Mouse (Mus musculus) MEL-GATA-1-ER (cell line): ENCODE measurements at regions not wholly inside any gene's neighbourhood (a gene's known extent, or its start where the extent isn't known, plus 50 kb on each side); places are given as distances from the start of the nearest gene placed in this dataset.

Experiments used
- DNase-seq: peaks from one replicate; pipeline ENCODE4 v3.0.0-alpha.2; 2012; ENCODE audit warnings: low read depth; ENCODE audit errors: extremely low read depth

DNA sequence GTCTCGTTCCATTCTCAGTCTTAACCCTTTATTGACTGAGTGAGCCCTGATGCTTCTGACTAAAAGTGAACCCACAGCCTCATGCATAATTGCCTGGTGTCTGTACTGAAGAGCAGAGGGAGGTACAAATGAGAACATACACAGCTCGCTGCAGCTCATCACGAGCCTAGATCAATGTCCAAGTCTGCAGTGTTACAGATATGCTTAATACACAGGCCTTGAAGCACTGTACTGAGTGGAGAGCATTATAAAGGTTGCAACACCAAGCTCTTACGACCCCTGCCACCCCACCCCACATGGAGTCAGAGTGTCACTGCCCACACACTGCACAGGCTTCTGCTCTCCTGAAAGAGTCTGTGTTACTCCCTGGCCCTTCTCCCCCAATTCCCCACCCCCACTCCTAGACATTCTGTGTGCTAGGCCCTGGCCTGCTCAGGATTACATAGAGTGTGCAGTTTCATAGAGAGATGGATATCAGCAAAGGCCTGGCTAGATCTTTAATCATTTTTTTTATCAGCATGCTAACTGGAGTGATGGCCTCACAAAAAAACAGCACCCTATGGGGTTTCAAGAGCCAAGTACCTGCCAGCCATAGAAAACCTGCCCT, 108.5 kb upstream of the Gm12830 start:
- no peak for DNase-seq

- DNase-seq, result no peak
Observed at GRCm38 (mm10) chr4:114716703-114717102, 104.8 kb upstream of the Gm12830 start.

- no peak for DNase-seq
Observed at GRCm38 (mm10) chr4:114720696-114721095, 100.8 kb upstream of the Gm12830 start.

GRCm38 (mm10) chr4:114721386-114721785, 100.1 kb upstream of the Gm12830 start:
- no peak for DNase-seq

GRCm38 (mm10) chr4:114728235-114729000, 93.1 kb upstream of the Gm12830 start:
- DNase-seq, result no peak

DNA sequence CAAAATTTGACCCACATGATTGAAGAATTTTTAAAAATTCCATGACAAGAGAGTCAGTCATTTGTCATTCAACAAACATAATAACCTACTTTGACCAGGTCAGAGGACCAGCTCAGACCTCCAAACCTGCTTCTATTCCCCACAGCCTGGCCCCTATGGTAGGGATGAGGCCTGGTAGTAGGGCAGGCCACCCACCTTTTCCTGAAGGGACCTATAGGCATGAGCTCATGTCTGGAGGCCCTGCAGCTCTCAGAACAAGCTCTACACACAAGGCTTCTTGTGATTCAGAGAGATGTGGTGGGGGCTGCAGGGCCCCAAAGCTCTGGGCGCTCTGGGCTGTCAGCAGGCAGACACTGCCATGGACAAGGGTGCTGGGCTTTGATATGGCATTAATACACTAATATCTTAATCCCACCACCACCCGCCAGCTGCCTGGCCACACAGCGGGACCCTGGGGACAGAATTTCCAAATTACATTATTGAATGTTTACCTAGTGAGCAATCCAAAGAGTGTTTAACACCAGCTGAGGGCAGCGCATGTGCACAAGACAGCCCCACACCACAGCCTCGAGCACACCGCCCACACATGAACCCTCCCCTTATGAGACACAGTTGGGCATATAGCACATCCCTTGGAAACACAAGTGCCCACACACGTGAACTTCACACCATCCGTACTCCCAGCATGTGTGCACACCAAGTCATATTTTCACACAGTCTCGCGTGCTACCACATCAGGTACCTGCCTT, 88.1 kb upstream of the Gm12830 start:
- DNase-seq, result no peak

DNA sequence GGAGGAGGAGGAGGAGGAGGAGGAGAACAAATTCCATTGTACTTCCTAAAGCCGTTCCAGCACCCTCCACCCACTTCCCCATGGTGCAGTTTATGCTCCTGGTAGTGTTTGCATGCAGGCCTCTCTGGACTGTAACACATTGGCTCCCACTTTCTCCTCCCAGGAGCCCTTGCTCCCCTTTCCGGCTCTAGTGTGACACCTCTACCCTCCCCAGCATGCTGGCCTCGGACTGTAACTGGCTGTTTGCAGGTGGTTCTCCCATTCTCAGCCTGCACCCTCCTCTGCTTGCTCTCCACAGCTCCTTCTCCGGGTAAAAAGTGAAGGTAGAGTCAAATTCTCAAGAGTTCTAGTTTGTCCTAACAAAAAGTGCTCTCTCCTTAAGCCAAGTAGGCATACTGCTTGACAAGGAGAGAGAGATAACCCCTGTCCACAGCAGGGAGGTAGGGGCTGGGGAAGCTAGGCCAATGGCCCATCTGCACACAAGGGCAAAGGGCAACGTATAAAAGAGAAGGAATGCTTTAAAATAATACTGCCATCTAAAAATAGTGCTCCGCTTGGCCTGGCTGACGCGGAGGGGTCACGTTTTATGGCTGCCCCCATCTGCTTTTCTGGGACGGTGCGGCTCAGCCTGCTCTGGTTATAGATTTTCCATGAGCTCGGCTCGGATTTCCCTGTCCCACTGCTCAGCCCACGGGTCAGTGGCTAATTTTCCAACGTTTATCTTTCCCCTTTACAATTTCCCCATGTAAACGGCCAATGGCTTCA, 82.4 kb upstream of the Gm12830 start:
- no peak for DNase-seq

GRCm38 (mm10) chr4:114748131-114748530, 73.4 kb upstream of the Gm12830 start:
- no peak for DNase-seq

- no peak for DNase-seq
Observed at GRCm38 (mm10) chr4:114759837-114760236, 61.7 kb upstream of the Gm12830 start.

- DNase-seq, result no peak
Observed at GRCm38 (mm10) chr4:114766643-114767393, 54.7 kb upstream of the Gm12830 start.
